17 mouse cellular contexts compared by ENCODE assay signal in genomic region chr14:34483469-34484341, GRCm38 (mm10). TPM values are rescaled to one million over a fixed set of nuclear protein-coding genes. Genes with fewer than 3 reads are reported as not detected.
DNase-seq lines count a peak whose midpoint lies in the region; ATAC-seq and TF ChIP-seq lines count a peak whose summit lies in the region.
"Had no signal": no experiment of that assay in that cellular context is flagged by ENCODE, and none has a peak within 500 bp of the region (broad histone marks: within the 10 kb centered on the region; RNA-seq: fewer than 3 reads in every experiment).

No protein-coding gene starts in this region.

- H3K4me3 ChIP-seq in heart, embryonic 12.5 days, result no peak overlapping the region
- H3K4me3 ChIP-seq in forebrain, embryonic 14.5 days (ENCODE audit: low read depth, low read length), result no peak overlapping the region
- no peak overlapping the region for H3K4me3 ChIP-seq in midbrain, embryonic 12.5 days
- H3K4me3 ChIP-seq: erythroblast, embryonic 14.5 days; limb, embryonic 12.5 days had no signal

- TF ChIP-seq POLR2A in brain, embryonic 14.5 days (IDR thresholded peaks at IDR 0.05; ENCODE audit: borderline replicate concordance, extremely low read depth, insufficient read depth, insufficient read length, poor library complexity, severe bottlenecking), result no peak

- H3K9me3 ChIP-seq in heart, embryonic 12.5 days (replicated peaks), result no peaks in the 10 kb centered on the region
- no peaks in the 10 kb centered on the region for H3K9me3 ChIP-seq in forebrain, embryonic 14.5 days (replicated peaks; ENCODE audit: control insufficient read depth, low read length)
- no peaks in the 10 kb centered on the region for H3K9me3 ChIP-seq in midbrain, embryonic 12.5 days
- H3K9me3 ChIP-seq: limb, embryonic 12.5 days had no signal

- 0 out of 2 replicates have a peak, but pooled peaks have one; percentile 40 for ATAC-seq in heart, embryonic 12.5 days (ENCODE audit: insufficient number of reproducible peaks, low FRiP score)
- peak; percentile 71 for ATAC-seq in forebrain, embryonic 14.5 days
- ATAC-seq in midbrain, embryonic 12.5 days (ENCODE audit: low FRiP score, low read depth), result peak; percentile 66; the same call in 1 of the 2 replicates
- ATAC-seq: intestine, postnatal 0 days had no signal

- DNase-seq in heart, adult 11 months, result no peak
- DNase-seq in brain, embryonic 14.5 days (ENCODE audit: low read depth), result peak; percentile 58
- DNase-seq in forebrain, embryonic 14.5 days (ENCODE audit: low spot score), result no peak
- DNase-seq in retina, postnatal 1 day, result no peak
- no peak for DNase-seq in urinary bladder, adult 2 months (ENCODE audit: low spot score)
- DNase-seq: adrenal gland, adult 2 months; gastrocnemius, postnatal 25 days; kidney, postnatal 25 days; layer of hippocampus, postnatal 36 days had no signal

- H3K4me1 ChIP-seq in heart, embryonic 12.5 days (replicated peaks), result peaks cover 58% of the 10 kb centered on the region
- 0 out of 2 replicates have a peak, but pooled peaks cover 14% of the 10 kb centered on the region for H3K4me1 ChIP-seq in forebrain, embryonic 14.5 days (ENCODE audit: control insufficient read depth, insufficient read depth, low read length)
- H3K4me1 ChIP-seq in midbrain, embryonic 12.5 days, result peaks cover 11% of the 10 kb centered on the region

- no peak for TF ChIP-seq CTCF in brain, embryonic 14.5 days (IDR thresholded peaks at IDR 0.05; ENCODE audit: borderline replicate concordance, extremely low read depth, insufficient read depth, insufficient read length)

- WGBS in heart, embryonic 12.5 days, result 27% methylated on average over 6 of the region's 6 CpGs
- 50% methylated on average over 6 of the region's 6 CpGs for WGBS in forebrain, embryonic 14.5 days
- 64% methylated on average over 6 of the region's 6 CpGs for WGBS in midbrain, embryonic 12.5 days

- peak overlapping the region; percentile 89 for H3K27ac ChIP-seq in heart, embryonic 12.5 days (ENCODE audit: poor library complexity, severe bottlenecking)
- H3K27ac ChIP-seq in forebrain, embryonic 14.5 days (ENCODE audit: low read depth, low read length), result peak overlapping the region; percentile 5; the same call in 1 of the 2 replicates
- H3K27ac ChIP-seq in midbrain, embryonic 12.5 days (replicated peaks), result peak overlapping the region; percentile 36; the same call in 1 of the 2 replicates
- H3K27ac ChIP-seq: limb, embryonic 12.5 days had no signal

- H3K9ac ChIP-seq in heart, embryonic 12.5 days, result peak overlapping the region; percentile 22; the same call in 1 of the 2 replicates
- no peak overlapping the region for H3K9ac ChIP-seq in forebrain, embryonic 14.5 days (ENCODE audit: low read length)
- no peak overlapping the region for H3K9ac ChIP-seq in midbrain, embryonic 12.5 days (replicated peaks)
- H3K9ac ChIP-seq: limb, embryonic 12.5 days had no signal

- no peaks in the 10 kb centered on the region for H3K36me3 ChIP-seq in heart, embryonic 12.5 days
- H3K36me3 ChIP-seq in forebrain, embryonic 14.5 days (ENCODE audit: control insufficient read depth, insufficient read depth, low read length), result no peaks in the 10 kb centered on the region
- H3K36me3 ChIP-seq in midbrain, embryonic 12.5 days, result no peaks in the 10 kb centered on the region
- H3K36me3 ChIP-seq: limb, embryonic 12.5 days had no signal

- no peaks in the 10 kb centered on the region for H3K27me3 ChIP-seq in heart, embryonic 12.5 days (replicated peaks)
- no peaks in the 10 kb centered on the region for H3K27me3 ChIP-seq in forebrain, embryonic 14.5 days (replicated peaks; ENCODE audit: control insufficient read depth, insufficient read depth, low read length)
- no peaks in the 10 kb centered on the region for H3K27me3 ChIP-seq in midbrain, embryonic 12.5 days
- H3K27me3 ChIP-seq: CH12.LX; limb, embryonic 12.5 days had no signal

- peak overlapping the region; percentile 29 for H3K4me2 ChIP-seq in heart, embryonic 12.5 days
- no peak overlapping the region for H3K4me2 ChIP-seq in forebrain, embryonic 14.5 days (ENCODE audit: low read length)
- H3K4me2 ChIP-seq in midbrain, embryonic 12.5 days (replicated peaks), result no peak overlapping the region
- H3K4me2 ChIP-seq: limb, embryonic 12.5 days had no signal

RNA-seq across cellular contexts. Expression of gene Bmpr1a, which starts 19.4 kb away (rescaled TPM):
- 53.9 and 58.0 TPM in 2 replicates for polyA plus RNA-seq in heart, embryonic 12.5 days (2016; fragmentation: Nextera tagmentation; extraction: Ambion mirVana)
- polyA plus RNA-seq in brain, embryonic 14.5 days (2012; rRNA removed), result 21.1 and 23.9 TPM in 2 replicates
- polyA plus RNA-seq in forebrain, embryonic 14.5 days (2014; fragmentation: Nextera tagmentation; extraction: Ambion mirVana), result 21.3 and 22.5 TPM in 2 replicates
- 43.3 and 44.1 TPM in 2 replicates for polyA plus RNA-seq in midbrain, embryonic 12.5 days (2016; fragmentation: Nextera tagmentation; extraction: Ambion mirVana)
- 47.7 and 56.2 TPM in 2 replicates for polyA plus RNA-seq in urinary bladder, adult 2 months (2012; rRNA removed)
- polyA plus RNA-seq: erythroblast, embryonic 14.5 days had no signal

RNA-seq across cellular contexts. Expression of gene 9230112D13Rik, which starts 38.9 kb away (rescaled TPM):
- not detected in 2 replicates for polyA plus RNA-seq in heart, embryonic 12.5 days (2016; fragmentation: Nextera tagmentation; extraction: Ambion mirVana)
- not detected in 2 replicates for polyA plus RNA-seq in brain, embryonic 14.5 days (2012; rRNA removed)
- polyA plus RNA-seq in forebrain, embryonic 14.5 days (2014; fragmentation: Nextera tagmentation; extraction: Ambion mirVana), result not detected in 2 replicates
- not detected in 2 replicates for polyA plus RNA-seq in midbrain, embryonic 12.5 days (2016; fragmentation: Nextera tagmentation; extraction: Ambion mirVana)
- polyA plus RNA-seq in urinary bladder, adult 2 months (2012; rRNA removed), result 0.08 TPM in 1 of 2 replicates, not detected in the other
- polyA plus RNA-seq: adrenal gland, adult 2 months; intestine, postnatal 0 days; limb, embryonic 12.5 days; liver, embryonic 16.5 days; spleen, adult 2 months had no signal

Comparison
In these comparisons a context has a peak if more than half of its experiments do, and no peak if none do; other contexts are left out.
1. H3K27ac ChIP-seq: peak in every context shown above with its lines; median percentile 89 in heart, embryonic 12.5 days; 36 in midbrain, embryonic 12.5 days; 5 in forebrain, embryonic 14.5 days.